Mouse (Mus musculus) spleen, adult 2 months (tissue): Measurements from ENCODE around the gene Scfd2.

Source experiments
- CTCF ChIP-seq: fragments of 200-500 bp; IDR thresholded peaks from 2 replicates; pipeline ENCODE4 v1.5.1; 2011; ENCODE audit warnings: mild to moderate bottlenecking, inconsistent platforms; ENCODE audit not compliant: insufficient read depth, insufficient read length, insufficient replicate concordance; ENCODE audit errors: extremely low read depth
- POLR2A ChIP-seq: fragments of 200-500 bp; IDR thresholded peaks from 2 replicates; pipeline ENCODE4 v1.6.1; 2011; ENCODE audit warnings: low read depth, low read length, inconsistent platforms

DNA sequence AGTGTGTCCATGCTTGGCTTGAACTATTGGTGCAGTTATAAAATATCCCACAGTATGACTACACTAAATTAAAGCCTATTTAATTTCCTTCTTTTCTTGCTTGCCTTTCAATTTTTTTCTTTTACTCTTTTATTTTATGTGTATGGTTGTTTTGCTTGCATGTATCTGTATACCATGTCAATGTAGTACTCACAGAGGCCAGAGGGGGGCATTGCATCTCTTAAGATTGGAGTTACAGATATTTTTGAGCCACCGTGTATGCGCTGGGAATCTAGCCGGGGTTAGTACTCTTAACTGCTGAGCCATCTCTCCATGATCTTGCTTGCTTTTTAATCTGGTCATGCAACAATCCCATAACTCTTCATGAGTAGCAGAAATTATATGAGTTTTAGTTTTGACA lies 119.0 kb downstream of the Scfd2 start:
- TF ChIP-seq CTCF (no peak), POLR2A (no peak)
